16 mouse cellular contexts compared by ENCODE assay signal in the genomic region with DNA sequence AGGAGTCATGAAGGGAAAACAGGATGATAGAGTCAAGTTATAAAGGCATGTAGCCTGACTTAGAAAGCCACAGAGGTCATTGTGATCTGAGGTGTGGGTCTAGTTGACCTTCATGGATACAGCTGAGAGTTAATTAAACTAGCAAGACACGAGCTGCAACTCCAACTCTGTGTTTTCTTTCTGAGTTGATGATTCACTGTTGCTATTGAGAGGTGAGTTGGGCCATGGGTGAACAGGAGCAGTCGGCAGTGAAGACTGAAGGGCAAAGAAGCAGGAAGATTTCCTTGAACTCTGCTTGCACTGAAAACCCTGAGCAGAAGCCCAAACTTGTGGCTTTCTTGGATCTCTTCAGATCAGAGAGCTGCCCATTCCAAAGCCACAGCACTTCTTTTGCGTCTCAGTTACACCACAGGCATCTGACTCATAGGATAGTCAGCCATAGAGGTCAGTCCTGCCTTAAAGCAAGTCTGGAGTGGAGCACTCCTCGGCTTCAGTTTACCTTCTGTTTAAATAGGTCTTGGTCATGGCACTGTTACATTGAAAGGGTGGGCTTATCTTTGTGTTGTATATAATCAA.
DNase-seq lines count a peak whose midpoint lies in the region; ATAC-seq and TF ChIP-seq lines count a peak whose summit lies in the region.
"Had no signal": no experiment of that assay in that cellular context is flagged by ENCODE, and none has a peak within 500 bp of the region (broad histone marks: within the 10 kb centered on the region; RNA-seq: fewer than 3 reads in every experiment).

No protein-coding gene starts in this region.

- no peak overlapping the region for H3K4me3 ChIP-seq in layer of hippocampus, adult 2 months
- H3K4me3 ChIP-seq in C2C12 (ENCODE audit: insufficient read depth, poor library complexity, severe bottlenecking) = no peak overlapping the region
- no peak overlapping the region for H3K4me3 ChIP-seq in embryonic fibroblast, embryonic 13.5 days (ENCODE audit: insufficient read depth, low read length)
- no peak overlapping the region for H3K4me3 ChIP-seq in liver, postnatal 0 days (ENCODE audit: low read depth, low read length)
- H3K4me3 ChIP-seq: erythroblast, embryonic 14.5 days; hindbrain, embryonic 10.5 days; liver, embryonic 13.5 days; midbrain, embryonic 10.5 days had no signal

- DNase-seq in gastrocnemius, adult 18-20 months (ENCODE audit: low spot score) = peak; percentile 49
- DNase-seq in gastrocnemius, postnatal 4 days (ENCODE audit: low spot score in 2 of 2) = no peak
- no peak for DNase-seq in layer of hippocampus, adult 2 months (ENCODE audit: low spot score in 2 of 2)
- no peak for DNase-seq in layer of hippocampus, postnatal 10 days (ENCODE audit: low spot score in 2 of 2)
- no peak for DNase-seq in liver, postnatal 0 days
- no peak for DNase-seq in right cerebral cortex, postnatal 14 days
- DNase-seq: gastrocnemius, postnatal 14 days; liver, embryonic 13.5 days; lung, postnatal 10 days had no signal

- peak overlapping the region; percentile 63 for H3K27ac ChIP-seq in layer of hippocampus, adult 2 months
- H3K27ac ChIP-seq in embryonic fibroblast, embryonic 13.5 days (ENCODE audit: insufficient read depth, low read length) = peak overlapping the region; percentile 76
- no peak overlapping the region for H3K27ac ChIP-seq in liver, postnatal 0 days (ENCODE audit: low read depth)
- H3K27ac ChIP-seq: hindbrain, embryonic 10.5 days; liver, embryonic 13.5 days; midbrain, embryonic 10.5 days had no signal

- H3K36me3 ChIP-seq in C2C12 (ENCODE audit: control insufficient read depth, insufficient read depth) = no peaks in the 10 kb centered on the region
- H3K36me3 ChIP-seq in liver, postnatal 0 days (replicated peaks; ENCODE audit: insufficient read depth, low read length) = no peaks in the 10 kb centered on the region
- H3K36me3 ChIP-seq: hindbrain, embryonic 10.5 days; liver, embryonic 13.5 days; midbrain, embryonic 10.5 days had no signal

- H3ac ChIP-seq in C2C12 (ENCODE audit: control insufficient read depth, insufficient read length, low read depth) = no peak overlapping the region

- no peak overlapping the region for H3K9ac ChIP-seq in liver, postnatal 0 days (replicated peaks)
- H3K9ac ChIP-seq: liver, embryonic 13.5 days had no signal

- TF ChIP-seq CTCF in layer of hippocampus, adult 2 months (conservative IDR thresholded peaks at IDR 0.05) = no peak
- no peak for TF ChIP-seq CTCF in C2C12 (IDR thresholded peaks at IDR 0.05; ENCODE audit: control insufficient read depth, insufficient read depth, insufficient read length)
- no peak for TF ChIP-seq CTCF in embryonic fibroblast, embryonic 13.5 days (IDR thresholded peaks at IDR 0.05; ENCODE audit: borderline replicate concordance, insufficient read depth, low read length)
- no peak for TF ChIP-seq CTCF in liver, postnatal 0 days (IDR thresholded peaks at IDR 0.05; ENCODE audit: low read depth)

- H3K79me2 ChIP-seq in C2C12 (ENCODE audit: control insufficient read depth, insufficient read depth) = no peaks in the 10 kb centered on the region

- H3K4me2 ChIP-seq in liver, postnatal 0 days (ENCODE audit: low read depth, low read length) = no peak overlapping the region
- H3K4me2 ChIP-seq: liver, embryonic 13.5 days had no signal

- H3K9me3 ChIP-seq in liver, postnatal 0 days (ENCODE audit: low read length) = no peaks in the 10 kb centered on the region
- H3K9me3 ChIP-seq: hindbrain, embryonic 10.5 days; liver, embryonic 13.5 days; midbrain, embryonic 10.5 days had no signal

- ATAC-seq in liver, postnatal 0 days = no peak
- ATAC-seq: activated CD4-positive, CD25-positive, alpha-beta regulatory T cell, adult 4 months; CD4-positive, CD25-positive, alpha-beta regulatory T cell, adult 4 months had no signal

- H3K79me3 ChIP-seq in C2C12 (ENCODE audit: low read depth) = no peaks in the 10 kb centered on the region

- H3K27me3 ChIP-seq in C2C12 (ENCODE audit: control insufficient read depth, insufficient read depth, insufficient read length) = no peaks in the 10 kb centered on the region
- H3K27me3 ChIP-seq in liver, postnatal 0 days (ENCODE audit: insufficient read depth, low read length) = no peaks in the 10 kb centered on the region
- H3K27me3 ChIP-seq: liver, embryonic 13.5 days had no signal

- no peak for TF ChIP-seq POLR2A in embryonic fibroblast, embryonic 13.5 days (IDR thresholded peaks at IDR 0.05; ENCODE audit: low read depth, low read length)

- H3K4me1 ChIP-seq in embryonic fibroblast, embryonic 13.5 days (ENCODE audit: control insufficient read depth, insufficient read depth, low read length) = peaks cover 6% of the 10 kb centered on the region
- no peaks in the 10 kb centered on the region for H3K4me1 ChIP-seq in liver, postnatal 0 days (ENCODE audit: insufficient read depth)
- H3K4me1 ChIP-seq: hindbrain, embryonic 10.5 days; liver, embryonic 13.5 days; midbrain, embryonic 10.5 days had no signal

- WGBS in liver, postnatal 0 days (ENCODE audit: insufficient replicate concordance) = 61% methylated on average over 4 of the region's 4 CpGs

- no peak for TF ChIP-seq EP300 in liver, postnatal 0 days (IDR thresholded peaks at IDR 0.05; ENCODE audit: low read depth)

TF ChIP-seq in C2C12, 6 proteins besides CTCF, POLR2A, EP300 and RAD21:
- TF ChIP-seq MAX (IDR thresholded peaks at IDR 0.05) = peak; percentile 19
- no peak for TF ChIP-seq USF1 (IDR thresholded peaks at IDR 0.05; ENCODE audit: low read depth)
- no peak for TF ChIP-seq MYOG (IDR thresholded peaks at IDR 0.05; ENCODE audit: control insufficient read depth, extremely low read depth, insufficient read length)
- TF ChIP-seq MYOD1 (IDR thresholded peaks at IDR 0.05; ENCODE audit: control insufficient read depth, insufficient read length, low read depth) = peak; percentile 44
- peak; percentile 89 for TF ChIP-seq FOSL1 (IDR thresholded peaks at IDR 0.05; ENCODE audit: insufficient read depth, low read length, poor library complexity, severe bottlenecking)
- peak; percentile 7 for TF ChIP-seq CEBPB (IDR thresholded peaks at IDR 0.05; ENCODE audit: low read depth)
TF ChIP-seq in C2C12: peak in this region for 4.
